In the genomic region with DNA sequence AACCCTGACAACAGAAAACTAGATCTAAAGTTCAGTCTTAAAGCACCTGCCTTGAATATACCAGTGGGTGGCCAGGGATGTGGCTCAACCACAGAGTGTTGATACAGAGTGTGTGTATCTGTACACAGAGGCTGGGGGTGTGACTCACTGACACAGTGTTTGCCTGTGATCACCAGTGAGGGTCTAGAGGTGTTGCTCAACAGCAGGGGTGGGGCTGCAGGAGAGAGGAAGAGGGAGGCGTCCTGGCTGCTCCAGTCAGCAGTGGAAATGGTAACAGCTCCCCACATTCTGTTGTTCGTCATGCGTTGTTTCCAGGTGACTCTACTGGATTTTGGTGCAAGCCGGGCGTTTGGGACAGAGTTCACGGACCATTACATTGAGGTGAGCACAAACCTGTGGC, we compare ENCODE assay signal across 16 mouse cellular contexts. TPM values are rescaled to one million over a fixed set of nuclear protein-coding genes. Genes with fewer than 3 reads are reported as not detected.
A peak's percentile ranks its signal among the peaks of the same experiment; 100 is the strongest.
DNase-seq lines count a peak whose midpoint lies in the region; ATAC-seq and TF ChIP-seq lines count a peak whose summit lies in the region.
"Had no signal": no experiment of that assay in that cellular context is flagged by ENCODE, and none has a peak within 500 bp of the region (broad histone marks: within the 10 kb centered on the region; RNA-seq: fewer than 3 reads in every experiment).

No protein-coding gene starts in this region.

- WGBS in lung, adult 2 months = 61% methylated on average over 6 of the region's 6 CpGs

- H3ac ChIP-seq in C2C12 (ENCODE audit: control insufficient read depth, insufficient read length, low read depth) = no peak overlapping the region

- peak; percentile 64 for DNase-seq in liver
- peak; percentile 40 for DNase-seq in lung, adult 2 months
- no peak for DNase-seq in right cerebral cortex, postnatal 36 days (ENCODE audit: low spot score in 2 of 2)
- DNase-seq in adrenal gland, adult 2 months = no peak
- DNase-seq in cerebellum, postnatal 14 days = no peak
- DNase-seq: gastrocnemius, postnatal 10 days; kidney, postnatal 14 days; layer of hippocampus, postnatal 36 days; right cerebral cortex, adult 18-20 months; thymus, adult 2 months had no signal

- no peak for TF ChIP-seq CTCF in C2C12 (IDR thresholded peaks at IDR 0.05; ENCODE audit: control insufficient read depth, insufficient read depth, insufficient read length)
- no peak for TF ChIP-seq CTCF in lung, adult 2 months (IDR thresholded peaks at IDR 0.05; ENCODE audit: insufficient read depth, low read length)

- no peaks in the 10 kb centered on the region for H3K4me1 ChIP-seq in lung, adult 2 months (ENCODE audit: control insufficient read depth, insufficient read depth, low read length)

- no peak overlapping the region for H3K4me3 ChIP-seq in C2C12 (ENCODE audit: insufficient read depth, poor library complexity, severe bottlenecking)
- peak overlapping the region; percentile 27 for H3K4me3 ChIP-seq in lung, adult 2 months (replicated peaks; ENCODE audit: extremely low read depth, low read depth, low read length)
- H3K4me3 ChIP-seq: forebrain, embryonic 13.5 days; heart, embryonic 13.5 days; limb, embryonic 13.5 days had no signal

- TF ChIP-seq POLR2A in lung, adult 2 months (IDR thresholded peaks at IDR 0.05; ENCODE audit: borderline replicate concordance, extremely low read depth, low read depth, low read length) = no peak

- ATAC-seq in megakaryocyte-erythroid progenitor cell, adult 5-6 weeks (replicated peaks; ENCODE audit: low FRiP score, low TSS enrichment, poor library complexity, severe bottlenecking) = 0 out of 2 replicates have a peak, but pooled peaks have one; percentile 23
- ATAC-seq: forebrain, embryonic 13.5 days; inflammation-experienced regulatory T-cells, adult 6 months had no signal

- no peaks in the 10 kb centered on the region for H3K79me3 ChIP-seq in C2C12 (ENCODE audit: low read depth)

- H3K27me3 ChIP-seq in C2C12 (ENCODE audit: control insufficient read depth, insufficient read depth, insufficient read length) = no peaks in the 10 kb centered on the region
- H3K27me3 ChIP-seq: forebrain, embryonic 13.5 days; heart, embryonic 13.5 days; limb, embryonic 13.5 days had no signal

- no peaks in the 10 kb centered on the region for H3K79me2 ChIP-seq in C2C12 (ENCODE audit: control insufficient read depth, insufficient read depth)

- H3K36me3 ChIP-seq in C2C12 (ENCODE audit: control insufficient read depth, insufficient read depth) = no peaks in the 10 kb centered on the region

TF ChIP-seq in C2C12, 6 proteins besides CTCF, POLR2A, EP300 and RAD21:
- peak; percentile 80 for TF ChIP-seq CEBPB (IDR thresholded peaks at IDR 0.05; ENCODE audit: low read depth)
- TF ChIP-seq FOSL1 (IDR thresholded peaks at IDR 0.05; ENCODE audit: insufficient read depth, low read length, poor library complexity, severe bottlenecking) = no peak

RNA-seq across cellular contexts. Expression of a gene that starts 6.3 kb away (rescaled TPM):
- 11.7 TPM for polyA plus RNA-seq in C2C12 (2012; fragmentation: generic; extraction: Trizol)
- 33.0 and 36.4 TPM in 2 replicates for polyA plus RNA-seq in lung, adult 2 months (2012; rRNA removed)
- 0.94 and 3.0 TPM in 2 replicates for total RNA-seq in megakaryocyte-erythroid progenitor cell, adult 5-6 weeks (2014; fragmentation: Nextera tagmentation)
- 0.38 and 0.66 TPM in 2 replicates for total RNA-seq in megakaryocyte-erythroid progenitor cell, adult 5-6 weeks (2017)
- 10 to 100 TPM in 1 of 2 experiments, 1 to 10 TPM in 1; 5.2 to 13.3 TPM for total RNA-seq in adrenal gland, adult 2 months (2021)
- polyA plus RNA-seq in adrenal gland, adult 2 months (2012; rRNA removed) = 37.2 and 48.0 TPM in 2 replicates

RNA-seq across cellular contexts. Expression of a gene that starts 19.1 kb away (rescaled TPM):
- 9.3 TPM for polyA plus RNA-seq in C2C12 (2012; fragmentation: generic; extraction: Trizol)
- 68.6 and 76.8 TPM in 2 replicates for polyA plus RNA-seq in lung, adult 2 months (2012; rRNA removed)
- total RNA-seq in megakaryocyte-erythroid progenitor cell, adult 5-6 weeks (2014; fragmentation: Nextera tagmentation) = 13.0 and 26.7 TPM in 2 replicates
- 8.2 and 10.7 TPM in 2 replicates for total RNA-seq in megakaryocyte-erythroid progenitor cell, adult 5-6 weeks (2017)
- 10 to 100 TPM; 49.7 to 64.4 TPM for total RNA-seq in adrenal gland, adult 2 months (2021)
- polyA plus RNA-seq in adrenal gland, adult 2 months (2012; rRNA removed) = 175 and 219 TPM in 2 replicates

RNA-seq across cellular contexts. Expression of a gene that starts 23.5 kb away (rescaled TPM):
- polyA plus RNA-seq in C2C12 (2012; fragmentation: generic; extraction: Trizol) = 5.7 TPM
- 8.6 and 11.2 TPM in 2 replicates for polyA plus RNA-seq in lung, adult 2 months (2012; rRNA removed)
- 2.3 and 5.3 TPM in 2 replicates for total RNA-seq in megakaryocyte-erythroid progenitor cell, adult 5-6 weeks (2014; fragmentation: Nextera tagmentation)
- 3.3 and 5.9 TPM in 2 replicates for total RNA-seq in megakaryocyte-erythroid progenitor cell, adult 5-6 weeks (2017)
- total RNA-seq in adrenal gland, adult 2 months (2021) = 10 to 100 TPM; 12.7 to 15.5 TPM
- polyA plus RNA-seq in adrenal gland, adult 2 months (2012; rRNA removed) = 10.1 and 10.6 TPM in 2 replicates

RNA-seq across cellular contexts. Expression of a gene that starts 55.9 kb away (rescaled TPM):
- polyA plus RNA-seq in C2C12 (2012; fragmentation: generic; extraction: Trizol) = 210 TPM
- 135 and 136 TPM in 2 replicates for polyA plus RNA-seq in lung, adult 2 months (2012; rRNA removed)
- 297 and 325 TPM in 2 replicates for total RNA-seq in megakaryocyte-erythroid progenitor cell, adult 5-6 weeks (2014; fragmentation: Nextera tagmentation)
- 90.7 and 109 TPM in 2 replicates for total RNA-seq in megakaryocyte-erythroid progenitor cell, adult 5-6 weeks (2017)
- total RNA-seq in adrenal gland, adult 2 months (2021) = 10 to 100 TPM; 72.5 to 93.0 TPM
- polyA plus RNA-seq in adrenal gland, adult 2 months (2012; rRNA removed) = 223 and 231 TPM in 2 replicates

RNA-seq across cellular contexts. Expression of a gene that starts 56.4 kb away (rescaled TPM):
- 3.2 TPM for polyA plus RNA-seq in C2C12 (2012; fragmentation: generic; extraction: Trizol)
- 11.2 and 13.5 TPM in 2 replicates for polyA plus RNA-seq in lung, adult 2 months (2012; rRNA removed)
- 6.9 and 7.0 TPM in 2 replicates for total RNA-seq in megakaryocyte-erythroid progenitor cell, adult 5-6 weeks (2014; fragmentation: Nextera tagmentation)
- total RNA-seq in megakaryocyte-erythroid progenitor cell, adult 5-6 weeks (2017) = 1.3 and 4.9 TPM in 2 replicates
- total RNA-seq in adrenal gland, adult 2 months (2021) = 10 to 100 TPM; 21.6 to 24.9 TPM
- 24.9 and 25.2 TPM in 2 replicates for polyA plus RNA-seq in adrenal gland, adult 2 months (2012; rRNA removed)

Comparison
In these comparisons a context has a peak if more than half of its experiments do, and no peak if none do; other contexts are left out.
1. DNase-seq: peak in liver (single experiment) and lung, adult 2 months (single experiment); none in right cerebral cortex, postnatal 36 days (0 of 2), adrenal gland, adult 2 months (single experiment) and cerebellum, postnatal 14 days (0 of 2).